Mouse (Mus musculus): ENCODE measurements around the gene Kifc3. TPM values are rescaled to one million over a fixed set of nuclear protein-coding genes. Genes with fewer than 3 reads are reported as not detected.
"Not testable (repeated sequence)": the region's sequence is repeated elsewhere in the genome, so short reads cannot be mapped to it uniquely, and the experiment has no call there.

Gene Kifc3
- 14.8 and 15.9 TPM in 2 replicates for polyA plus RNA-seq (2012; ENCODE audit: insufficient read depth, insufficient read length, missing spikeins)

DNA sequence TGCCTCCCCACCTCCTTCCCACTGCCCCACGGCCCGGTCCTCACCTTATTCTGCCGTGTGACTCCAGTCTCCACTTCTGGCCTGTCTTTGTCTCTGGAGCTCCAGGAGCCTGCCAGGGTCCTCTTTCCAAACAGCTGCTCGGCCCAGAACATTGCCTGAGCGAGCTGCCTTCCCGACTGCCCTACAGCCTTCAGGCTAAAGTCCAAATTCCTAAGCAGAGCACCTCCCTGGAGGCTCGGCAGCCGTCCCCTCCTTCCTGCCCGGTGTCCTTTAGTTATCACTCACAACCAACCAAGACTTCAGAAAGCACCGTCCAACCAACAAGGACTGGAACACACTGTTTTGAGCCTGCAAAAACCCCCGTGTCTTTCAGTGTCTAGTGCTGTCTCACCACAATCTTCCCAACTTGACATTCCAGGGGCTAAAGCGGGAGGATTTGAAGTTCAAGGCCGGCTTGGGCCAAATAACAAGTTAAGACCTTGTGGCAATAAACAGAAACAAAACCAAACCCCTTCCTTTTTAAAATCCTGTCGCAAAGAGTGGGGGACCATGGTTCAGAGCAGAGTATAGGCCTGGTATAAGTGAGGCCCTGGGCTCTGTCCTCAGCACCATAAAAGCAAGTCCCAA is at the start of gene Kifc3:
Kifc3 (minus strand) TSS at position 164 of the 627 bp plus-strand sequence.
- no peak within 1 kb of the TSS for H3K27ac ChIP-seq (ENCODE audit: insufficient read depth, low read depth, low read length)
- no peak within 1 kb of the TSS for H3K4me3 ChIP-seq (ENCODE audit: insufficient read depth, low read length)
- H3K4me1 ChIP-seq (ENCODE audit: control insufficient read depth, insufficient read depth, low read length) = no peaks in the 10 kb centered on the region
- TF ChIP-seq CTCF (IDR thresholded peaks at IDR 0.05; ENCODE audit: low read depth, low read length) (no peak), POLR2A (IDR thresholded peaks at IDR 0.05; ENCODE audit: borderline replicate concordance, low read depth, low read length) (no peak)

DNA sequence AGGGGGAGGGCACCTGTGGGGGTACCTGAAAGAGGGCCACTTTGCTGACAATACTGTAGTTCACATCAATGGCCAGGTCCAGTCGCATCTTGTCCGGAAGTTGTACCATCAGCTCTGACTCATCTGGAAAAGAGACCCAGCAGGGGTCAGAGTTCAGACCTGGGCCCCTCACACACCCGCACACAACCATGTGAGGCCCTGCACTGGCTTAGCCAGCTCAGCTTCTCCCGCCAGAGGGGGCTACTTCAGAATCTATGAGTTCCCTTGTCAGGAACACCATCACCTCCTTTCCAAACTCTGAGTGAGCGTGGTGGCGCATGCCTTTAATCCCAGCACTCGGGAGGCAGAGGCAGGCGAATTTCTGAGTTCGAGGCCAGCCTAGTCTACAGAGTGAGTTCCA is 49.4 kb upstream of the Kifc3 start:
- TF ChIP-seq POLR2A (IDR thresholded peaks at IDR 0.05; ENCODE audit: borderline replicate concordance, low read depth, low read length) (no peak), CTCF (IDR thresholded peaks at IDR 0.05; ENCODE audit: low read depth, low read length) (no peak)
- no peak overlapping the region for H3K27ac ChIP-seq (ENCODE audit: insufficient read depth, low read depth, low read length)
- H3K4me3 ChIP-seq (ENCODE audit: insufficient read depth, low read length) = no peak overlapping the region
- no peaks in the 10 kb centered on the region for H3K4me1 ChIP-seq (ENCODE audit: control insufficient read depth, insufficient read depth, low read length)

DNA sequence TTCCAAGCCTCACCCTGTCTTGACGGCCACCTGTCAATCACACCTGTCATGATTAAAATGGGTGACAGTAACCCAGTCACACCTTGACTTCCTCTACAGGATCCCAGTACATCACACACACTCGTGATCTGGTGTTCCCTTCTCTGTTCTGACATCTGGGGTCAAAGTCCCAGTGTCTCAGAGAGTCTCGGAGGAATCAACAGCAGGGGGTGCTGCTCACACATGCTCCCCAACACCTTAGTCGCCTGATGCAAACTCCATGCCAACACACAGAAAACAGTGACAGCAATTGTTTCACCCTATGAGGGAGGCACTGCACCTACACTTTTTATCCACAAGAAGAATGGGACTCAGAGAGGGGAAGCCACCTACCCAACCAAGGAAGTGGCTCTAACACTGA is 47.2 kb upstream of the Kifc3 start:
- H3K27ac ChIP-seq (ENCODE audit: insufficient read depth, low read depth, low read length) = no peak overlapping the region
- no peak overlapping the region for H3K4me3 ChIP-seq (ENCODE audit: insufficient read depth, low read length)
- H3K4me1 ChIP-seq (ENCODE audit: control insufficient read depth, insufficient read depth, low read length) = peaks cover 10% of the 10 kb centered on the region
- TF ChIP-seq CTCF (IDR thresholded peaks at IDR 0.05; ENCODE audit: low read depth, low read length) (no peak), POLR2A (IDR thresholded peaks at IDR 0.05; ENCODE audit: borderline replicate concordance, low read depth, low read length) (no peak)

DNA sequence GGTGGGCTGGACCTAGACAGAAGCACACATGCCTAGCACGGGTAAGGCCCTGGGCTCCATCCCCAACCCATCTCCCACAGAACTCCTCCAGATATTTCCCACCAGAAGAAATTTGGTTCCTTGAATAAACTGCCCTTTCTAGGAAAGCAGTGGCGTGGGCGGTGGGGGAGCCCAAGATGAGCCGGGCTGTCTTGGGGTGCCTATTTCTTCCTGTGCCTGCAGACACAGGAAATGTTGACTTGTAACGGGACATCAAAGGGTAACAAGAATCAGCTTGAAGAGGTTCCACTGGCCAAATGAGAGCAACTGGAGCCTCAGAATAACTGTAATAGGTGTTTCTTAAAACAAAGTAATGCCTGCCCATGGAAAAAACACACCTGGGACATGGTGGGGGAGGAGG is 44.7 kb upstream of the Kifc3 start:
- H3K27ac ChIP-seq (ENCODE audit: insufficient read depth, low read depth, low read length) = no peak overlapping the region
- H3K4me1 ChIP-seq (ENCODE audit: control insufficient read depth, insufficient read depth, low read length) = peaks cover 10% of the 10 kb centered on the region
- TF ChIP-seq CTCF (IDR thresholded peaks at IDR 0.05; ENCODE audit: low read depth, low read length) = no peak
- no peak for TF ChIP-seq POLR2A (IDR thresholded peaks at IDR 0.05; ENCODE audit: borderline replicate concordance, low read depth, low read length)
- H3K4me3 ChIP-seq (ENCODE audit: insufficient read depth, low read length) = no peak overlapping the region

DNA sequence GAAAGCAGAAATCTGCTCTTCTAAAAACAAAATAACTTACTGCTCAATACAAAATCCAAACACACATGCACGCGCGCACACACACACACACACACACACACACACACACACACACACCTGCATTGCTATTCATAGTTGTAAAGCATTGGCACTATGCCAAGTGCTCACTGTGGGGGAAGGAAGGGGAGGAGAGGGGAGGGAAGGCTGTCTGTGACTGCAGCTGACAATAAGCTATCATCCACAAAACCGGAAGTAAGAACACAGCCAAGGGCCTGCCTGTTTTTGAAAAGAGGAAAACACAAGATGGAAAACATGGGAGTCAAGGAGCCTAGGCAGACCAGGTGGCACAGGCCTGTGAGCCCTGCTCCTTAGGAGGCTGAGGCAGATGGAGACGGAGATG is 42.6 kb upstream of the Kifc3 start:
- Histone ChIP-seq H3K4me3 (ENCODE audit: insufficient read depth, low read length) (no peak overlapping the region), H3K27ac (ENCODE audit: insufficient read depth, low read depth, low read length) (0 out of 2 replicates have a peak overlapping the region, but pooled peaks have one; percentile 11), H3K4me1 (ENCODE audit: control insufficient read depth, insufficient read depth, low read length) (peaks cover 10% of the 10 kb centered on the region)
- TF ChIP-seq CTCF (IDR thresholded peaks at IDR 0.05; ENCODE audit: low read depth, low read length) (no peak), POLR2A (IDR thresholded peaks at IDR 0.05; ENCODE audit: borderline replicate concordance, low read depth, low read length) (no peak)

DNA sequence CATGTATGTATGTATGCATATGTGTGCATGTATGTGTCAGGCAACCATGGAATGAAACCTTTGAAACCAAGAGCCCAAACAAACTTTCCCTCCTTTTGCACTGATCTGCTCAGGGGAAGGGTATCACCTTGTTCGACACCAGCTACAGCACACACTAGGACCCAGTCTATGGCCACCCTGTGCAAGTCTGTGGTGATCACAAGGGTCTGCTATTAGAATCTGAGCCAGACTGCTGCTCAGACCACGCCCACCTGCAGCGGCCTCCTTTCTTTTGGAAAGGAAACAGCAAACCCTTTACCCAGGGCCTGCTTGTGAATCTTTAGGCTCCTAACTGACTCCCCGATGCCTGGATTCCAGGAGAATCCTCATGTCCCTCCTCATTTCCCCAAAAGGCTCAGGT is 41.2 kb upstream of the Kifc3 start:
- Histone ChIP-seq H3K4me1 (ENCODE audit: control insufficient read depth, insufficient read depth, low read length) (peaks cover 10% of the 10 kb centered on the region), H3K4me3 (ENCODE audit: insufficient read depth, low read length) (no peak overlapping the region), H3K27ac (ENCODE audit: insufficient read depth, low read depth, low read length) (no peak overlapping the region)
- TF ChIP-seq POLR2A (IDR thresholded peaks at IDR 0.05; ENCODE audit: borderline replicate concordance, low read depth, low read length) (no peak), CTCF (IDR thresholded peaks at IDR 0.05; ENCODE audit: low read depth, low read length) (no peak)

DNA sequence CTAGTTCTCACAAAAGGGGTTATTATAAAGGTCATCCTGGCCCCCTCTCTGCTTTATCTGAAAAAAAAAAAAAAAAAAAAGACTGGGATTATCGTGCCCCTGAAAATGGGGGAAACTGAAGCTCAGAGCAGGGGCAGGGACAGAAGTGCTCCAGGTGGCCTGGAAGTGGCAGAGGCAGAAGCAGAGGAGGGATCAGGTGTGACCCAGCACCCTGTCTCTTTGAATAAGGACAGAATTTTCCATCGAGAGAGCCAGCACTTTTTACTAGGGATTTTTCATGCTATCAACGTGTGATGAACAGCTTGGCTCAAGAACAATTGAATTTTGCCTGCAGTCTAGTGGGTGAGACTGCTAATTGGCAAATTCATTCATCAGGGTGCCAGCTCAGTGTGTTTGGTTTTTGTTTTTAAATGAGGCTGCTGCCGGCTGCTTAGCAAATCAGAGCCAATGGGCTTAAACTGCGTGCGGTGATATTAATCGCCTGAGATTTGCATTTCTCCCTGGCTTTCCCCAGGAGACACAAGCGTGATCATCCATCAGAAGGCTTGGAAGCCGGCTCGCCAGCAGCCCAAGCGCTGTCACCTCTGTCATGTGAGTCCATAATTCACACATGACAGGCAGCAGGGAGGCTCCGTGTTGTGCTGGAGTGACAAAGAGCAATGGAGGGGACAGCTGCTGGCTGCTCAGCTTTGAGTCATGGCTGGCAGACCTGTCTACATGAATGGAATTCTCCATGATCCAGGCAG is 40.4 kb upstream of the Kifc3 start:
- Histone ChIP-seq H3K27ac (ENCODE audit: insufficient read depth, low read depth, low read length) (no peak overlapping the region), H3K4me3 (ENCODE audit: insufficient read depth, low read length) (no peak overlapping the region), H3K4me1 (ENCODE audit: control insufficient read depth, insufficient read depth, low read length) (peaks cover 10% of the 10 kb centered on the region)
- TF ChIP-seq POLR2A (IDR thresholded peaks at IDR 0.05; ENCODE audit: borderline replicate concordance, low read depth, low read length) (no peak), CTCF (IDR thresholded peaks at IDR 0.05; ENCODE audit: low read depth, low read length) (no peak)

DNA sequence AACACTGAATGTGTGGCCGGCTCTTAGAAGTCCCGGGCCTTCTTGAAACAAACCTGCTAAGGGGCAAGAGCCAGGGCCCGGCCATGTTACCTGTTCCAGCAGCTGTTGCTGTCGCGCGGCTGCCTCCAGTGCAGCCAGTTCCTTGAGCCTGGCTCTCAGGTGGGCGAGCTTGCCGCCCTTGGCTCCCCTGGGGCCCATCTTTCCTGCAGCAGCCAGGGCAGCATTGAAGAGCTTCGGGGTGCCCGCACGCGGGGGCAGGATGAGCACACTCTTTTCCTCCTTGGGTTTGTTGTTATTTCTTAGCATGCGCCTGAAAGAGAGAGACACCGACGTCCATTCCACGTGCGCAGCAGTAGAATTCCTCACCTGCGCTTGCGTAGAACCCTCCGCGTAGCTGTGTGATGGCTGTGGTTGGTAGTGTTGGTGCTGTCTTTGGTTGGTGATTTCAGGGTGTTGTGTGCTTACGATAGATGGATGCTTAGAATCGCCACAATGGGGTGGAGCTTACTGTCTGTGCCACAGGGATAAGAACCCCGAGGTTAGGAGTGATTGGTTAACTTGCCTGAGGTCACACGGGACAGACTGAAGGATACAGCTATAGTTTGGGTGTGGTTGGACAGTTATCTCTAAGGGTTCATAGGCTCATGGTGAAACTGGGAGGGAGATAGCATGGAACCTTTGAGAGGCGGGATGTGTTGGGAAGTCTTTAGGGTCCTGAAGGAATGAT is 39.6 kb upstream of the Kifc3 start:
- H3K27ac ChIP-seq (ENCODE audit: insufficient read depth, low read depth, low read length) = no peak overlapping the region
- no peak overlapping the region for H3K4me3 ChIP-seq (ENCODE audit: insufficient read depth, low read length)
- H3K4me1 ChIP-seq (ENCODE audit: control insufficient read depth, insufficient read depth, low read length) = peaks cover 10% of the 10 kb centered on the region
- TF ChIP-seq CTCF (IDR thresholded peaks at IDR 0.05; ENCODE audit: low read depth, low read length) (no peak), POLR2A (IDR thresholded peaks at IDR 0.05; ENCODE audit: borderline replicate concordance, low read depth, low read length) (no peak)

DNA sequence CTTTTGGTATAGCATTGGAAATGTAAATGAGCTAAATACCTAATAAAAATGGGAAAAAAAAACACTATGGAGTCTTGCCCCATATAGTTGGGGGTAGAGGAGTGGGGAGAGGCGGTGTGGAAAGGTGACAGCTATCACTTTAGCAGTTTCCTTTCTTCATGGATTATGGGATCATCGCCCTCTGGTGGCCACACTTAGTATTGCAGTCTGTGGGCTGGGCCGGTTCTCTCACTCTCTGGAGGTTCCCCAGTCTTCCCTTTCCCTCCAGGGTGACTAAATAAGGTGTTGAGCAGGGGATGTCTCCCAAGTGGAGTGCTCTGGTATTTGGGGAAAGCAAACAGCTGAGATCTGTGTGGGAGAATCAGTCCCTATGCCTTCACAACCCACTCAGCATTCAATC is 33.1 kb upstream of the Kifc3 start:
- Histone ChIP-seq H3K4me1 (ENCODE audit: control insufficient read depth, insufficient read depth, low read length) (no peaks in the 10 kb centered on the region), H3K4me3 (ENCODE audit: insufficient read depth, low read length) (no peak overlapping the region), H3K27ac (ENCODE audit: insufficient read depth, low read depth, low read length) (no peak overlapping the region)
- no peak for TF ChIP-seq POLR2A (IDR thresholded peaks at IDR 0.05; ENCODE audit: borderline replicate concordance, low read depth, low read length)
- peak; percentile 64; the same call in 1 of the 2 replicates for TF ChIP-seq CTCF (IDR thresholded peaks at IDR 0.05; ENCODE audit: low read depth, low read length)

DNA sequence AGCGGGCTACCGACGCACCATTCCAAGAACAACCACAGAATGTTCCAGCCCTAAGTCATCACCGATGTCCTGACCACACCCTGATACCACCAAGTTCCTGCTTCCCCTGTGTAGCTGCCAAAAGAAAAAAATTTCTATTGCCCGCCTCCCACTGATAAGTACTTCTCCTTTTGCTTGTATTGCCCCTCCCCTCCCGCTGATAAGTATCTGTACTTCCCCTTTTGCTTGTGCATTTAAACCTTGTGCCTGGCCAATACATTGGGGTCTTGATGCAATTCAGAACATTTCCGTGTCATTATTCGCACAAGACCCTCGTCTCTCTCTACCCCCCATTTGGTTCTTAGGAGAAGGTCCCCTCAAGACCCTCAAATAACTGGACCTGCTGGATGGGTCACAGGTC is 27.5 kb upstream of the Kifc3 start:
- H3K4me1 ChIP-seq (ENCODE audit: control insufficient read depth, insufficient read depth, low read length); H3K4me3 ChIP-seq (ENCODE audit: insufficient read depth, low read length); H3K27ac ChIP-seq (ENCODE audit: insufficient read depth, low read depth, low read length): not testable (repeated sequence)

All from bone marrow macrophage, adult 2 months (primary cell).